Mouse (Mus musculus): ENCODE measurements around the gene Rfx1.

DNA sequence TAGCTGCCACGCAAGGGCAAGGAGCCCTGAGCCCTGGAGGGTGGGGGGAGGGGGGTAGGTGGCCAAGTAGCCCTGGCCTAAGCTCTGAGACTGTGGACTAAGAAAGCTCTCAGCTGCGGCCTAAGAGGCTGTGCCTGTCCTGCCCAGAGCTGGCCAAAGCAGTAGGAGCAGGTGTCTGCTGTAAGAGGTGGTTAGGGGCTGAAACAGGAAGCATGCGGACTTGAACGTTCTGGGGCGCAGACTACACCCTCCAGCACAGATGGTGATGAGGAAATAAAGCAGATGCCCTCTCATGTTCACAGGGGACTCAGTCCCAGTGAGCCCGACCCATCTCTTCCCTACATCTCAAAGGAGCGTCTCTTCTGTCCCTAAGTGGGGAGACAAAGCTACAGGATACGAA is 65.6 kb downstream of the Rfx1 start:
- TF ChIP-seq CTCF (IDR thresholded peaks at IDR 0.05; ENCODE audit: low read depth, low read length) (no peak), POLR2AphosphoS5 (IDR thresholded peaks at IDR 0.05; ENCODE audit: insufficient replicate concordance, low read depth, low read length) (no peak), GATA1 (IDR thresholded peaks at IDR 0.05; ENCODE audit: borderline replicate concordance, low read length) (no peak), TAL1 (conservative IDR thresholded peaks at IDR 0.05; ENCODE audit: low read depth, low read length) (no peak)

Data from G1E (cell line).